Mouse (Mus musculus) heart, adult 2 months (tissue): ENCODE data around the gene Zfp346.

ENCODE experiments used
- CTCF ChIP-seq: fragments of 200-600 bp; IDR thresholded peaks from 2 replicates; pipeline ENCODE4 v1.8.1; 2022; ENCODE audit warnings: antibody characterized with exemption, mild to moderate bottlenecking, moderate library complexity
- EP300 ChIP-seq: fragments of 200-500 bp; IDR thresholded peaks from 2 replicates; pipeline ENCODE4 v1.6.1; 2011; ENCODE audit warnings: low read depth, low read length, control low read depth; ENCODE audit not compliant: insufficient read depth
- POLR2A ChIP-seq: fragments of 200-500 bp; IDR thresholded peaks from 2 replicates; pipeline ENCODE4 v1.6.1; 2011; ENCODE audit warnings: mild to moderate bottlenecking, low read depth, low read length, control low read depth; ENCODE audit not compliant: insufficient read depth

DNA sequence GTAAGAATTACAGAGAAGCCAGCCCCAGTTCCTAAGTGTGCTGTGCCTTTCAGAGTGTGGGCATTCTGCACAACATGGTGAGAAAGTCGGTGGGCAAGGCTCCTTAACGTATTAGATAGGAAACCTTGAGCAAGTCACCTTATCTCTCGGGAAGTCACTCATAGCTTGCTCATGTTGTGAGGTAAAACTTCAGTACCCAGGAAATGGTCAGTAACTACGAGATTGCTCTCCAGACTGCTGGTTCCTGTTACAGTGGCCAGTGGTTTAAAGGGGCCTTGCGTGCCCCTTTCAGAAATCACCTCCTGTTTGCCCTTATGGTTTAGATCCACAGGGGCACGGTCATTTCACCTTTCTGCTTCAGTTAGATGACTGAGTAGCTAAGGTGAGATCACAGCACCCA, 9.3 kb downstream of the Zfp346 start:
- no peak for TF ChIP-seq CTCF
- TF ChIP-seq POLR2A: no peak
- TF ChIP-seq EP300: no peak
